Mouse (Mus musculus): ENCODE measurements around the gene Olfr1222.
"Not testable (repeated sequence)": the region's sequence is repeated elsewhere in the genome, so short reads cannot be mapped to it uniquely, and the experiment has no call there.

DNA sequence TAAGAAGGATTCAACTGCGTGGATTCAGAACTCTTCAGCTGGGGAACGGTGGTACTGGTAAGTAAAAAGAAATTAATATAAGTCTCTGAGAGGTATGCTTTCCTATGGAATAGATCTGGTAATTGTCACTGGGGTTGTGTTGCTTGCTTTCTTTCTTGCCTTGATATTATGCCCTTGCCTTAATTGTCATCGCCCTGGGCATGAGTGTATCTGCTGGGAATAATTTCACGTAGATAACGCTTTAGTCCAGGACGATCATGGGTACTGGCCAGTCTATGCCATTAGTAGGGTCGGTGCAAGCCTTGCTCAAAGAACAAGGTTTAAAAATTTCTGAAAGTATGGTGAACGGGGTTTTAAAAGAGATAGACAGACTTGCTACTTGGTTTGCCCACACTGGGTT is 31.1 kb upstream of the Olfr1222 start, which contains the start of gene Olfr1224-ps1:
- not testable (repeated sequence) for TF ChIP-seq POLR2A (IDR thresholded peaks at IDR 0.05; ENCODE audit: borderline replicate concordance, control insufficient read depth, low read depth, low read length); CTCF (IDR thresholded peaks at IDR 0.05; ENCODE audit: control insufficient read depth, insufficient read depth, low read length)
